Mouse (Mus musculus) right cerebral cortex, postnatal 14 days (tissue): ENCODE data around the gene Cyp1a2.
"Not testable (repeated sequence)": the region's sequence is repeated elsewhere in the genome, so short reads cannot be mapped to it uniquely, and the experiment has no call there.

ENCODE experiments used
- DNase-seq: peaks from one replicate; pipeline ENCODE4 v3.0.0; 2022

Cyp1a2 gene

DNA sequence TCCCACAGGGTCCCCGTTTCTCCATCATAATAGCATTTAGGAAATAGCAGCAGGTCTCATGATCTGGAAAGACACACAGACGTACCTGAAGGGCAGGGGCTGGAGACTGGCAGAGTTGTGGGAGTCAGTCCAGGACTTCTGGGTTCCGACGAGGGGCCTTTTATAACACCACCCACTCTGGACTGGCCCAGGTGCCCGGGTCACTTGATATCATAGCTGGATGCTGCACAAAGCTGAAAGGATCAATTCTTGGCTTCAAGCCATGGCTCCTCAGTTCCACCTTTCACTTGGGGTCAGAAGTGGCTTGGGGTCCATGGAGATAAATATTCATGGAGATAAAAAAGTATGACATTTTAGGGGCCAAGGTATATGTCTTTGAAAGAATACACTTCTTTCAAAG is at the start of gene Cyp1a2:
TSS of gene Cyp1a2 (minus strand) at position 184 of the 400 bp plus-strand sequence.
- no peak for DNase-seq

DNA sequence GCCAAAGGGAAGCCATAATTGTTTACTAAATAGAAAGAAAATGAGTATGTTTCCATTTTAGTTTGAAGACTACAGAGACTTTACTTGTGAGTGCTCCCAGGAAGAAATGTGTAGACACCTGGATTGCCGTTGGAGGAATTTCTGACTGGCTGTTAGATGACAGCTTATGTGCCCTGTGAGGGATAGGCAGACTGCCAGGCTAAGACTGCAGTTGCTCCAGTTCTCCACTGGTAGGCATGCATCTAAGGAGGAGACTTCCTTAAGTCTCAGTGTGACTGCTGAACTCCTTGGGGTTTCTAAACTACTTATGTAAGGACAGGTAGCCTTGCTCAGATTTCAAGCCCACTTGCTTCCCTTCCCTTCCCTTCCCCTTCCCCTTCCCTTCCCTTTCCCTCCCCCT is 44.8 kb upstream of the Cyp1a2 start:
- no peak for DNase-seq

GRCm38 (mm10) chr9:57724701-57725100 is 41.2 kb upstream of the Cyp1a2 start:
- no peak for DNase-seq

- no peak for DNase-seq
Observed at GRCm38 (mm10) chr9:57723796-57724195, 40.3 kb upstream of the Cyp1a2 start.

DNA sequence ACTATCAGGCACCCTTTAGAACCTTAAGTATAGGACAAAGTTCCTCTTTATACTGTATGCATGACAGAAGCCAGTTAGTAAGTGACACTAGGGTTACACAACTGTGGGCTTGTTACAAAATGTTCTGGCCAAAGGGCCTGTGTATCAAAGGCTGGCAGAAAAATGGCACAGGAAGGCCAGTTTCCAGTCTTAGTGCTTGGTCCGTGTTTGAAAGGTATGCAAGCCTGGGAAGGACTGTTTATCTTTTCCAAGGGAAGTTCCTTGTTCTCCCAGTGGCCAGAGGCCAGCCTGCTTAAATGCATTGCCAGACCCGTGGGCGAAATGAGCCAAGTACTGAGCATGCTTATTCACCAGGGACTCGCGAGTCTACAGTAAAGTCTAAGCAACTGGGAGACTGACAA is 39.8 kb upstream of the Cyp1a2 start:
- no peak for DNase-seq

- no peak for DNase-seq
Observed at GRCm38 (mm10) chr9:57722371-57722770, 38.9 kb upstream of the Cyp1a2 start.

- no peak for DNase-seq
Observed at GRCm38 (mm10) chr9:57720736-57721135, 37.2 kb upstream of the Cyp1a2 start.

DNA sequence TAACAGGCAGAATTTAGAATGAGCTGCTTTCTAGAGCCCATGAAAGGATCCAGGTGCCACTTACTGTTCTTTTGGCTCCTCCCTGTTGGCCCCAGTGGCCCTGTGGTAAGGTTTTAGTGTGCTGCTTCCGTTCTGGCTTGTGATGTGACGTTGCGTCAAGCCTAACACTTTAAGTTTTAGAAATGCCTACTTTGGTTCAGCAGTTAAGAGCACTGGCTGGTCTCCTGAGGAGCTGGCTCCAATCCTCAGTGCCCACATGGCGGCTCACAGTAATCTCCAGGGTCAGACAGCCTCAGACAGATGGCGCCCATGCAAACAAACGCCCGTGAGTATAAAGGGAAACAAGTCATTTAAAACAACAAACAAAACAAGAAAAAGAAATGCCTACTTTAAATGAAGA is 34.9 kb upstream of the Cyp1a2 start:
- no peak for DNase-seq

DNA sequence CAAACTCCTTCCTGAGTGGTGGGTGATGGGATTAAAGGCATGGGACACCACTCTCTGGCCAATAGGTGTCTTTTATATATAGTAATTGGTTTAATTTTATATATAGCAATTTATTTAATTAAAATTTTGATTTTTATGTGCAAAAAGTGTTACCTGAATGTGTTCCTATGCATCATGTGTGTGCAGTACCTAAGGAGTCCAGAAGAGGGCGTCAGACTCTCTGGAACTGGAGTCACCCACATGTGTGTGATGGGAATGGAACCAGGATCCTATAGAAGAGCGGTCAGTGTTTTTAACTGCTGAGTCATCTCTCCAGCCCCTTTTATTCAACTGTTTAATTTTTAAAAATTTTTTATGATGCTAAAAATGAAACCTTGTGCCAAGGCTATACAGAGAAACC is 28.7 kb upstream of the Cyp1a2 start:
- DNase-seq, result peak; percentile 10

DNA sequence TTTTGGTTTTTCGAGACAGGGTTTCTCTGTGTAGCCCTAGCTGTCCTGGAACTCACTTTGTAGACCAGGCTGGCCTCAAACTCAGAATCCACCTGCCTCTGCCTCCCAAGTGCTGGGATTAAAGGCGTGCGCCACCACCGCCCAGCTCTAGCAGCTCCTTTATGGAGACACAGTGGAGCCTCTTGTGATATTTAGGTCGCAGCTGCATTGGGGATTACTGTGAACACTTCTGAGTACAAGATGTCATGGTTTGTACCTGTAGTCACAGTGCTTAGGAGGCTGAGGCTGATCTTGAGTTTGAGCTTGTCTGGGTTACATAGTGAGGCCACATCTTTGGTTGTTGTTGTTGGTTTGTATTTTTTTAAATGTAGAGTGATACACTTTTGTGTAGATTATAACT is 26.7 kb upstream of the Cyp1a2 start:
- DNase-seq, result not testable (repeated sequence)

GRCm38 (mm10) chr9:57708720-57709274 is 25.3 kb upstream of the Cyp1a2 start:
- peak; percentile 65 for DNase-seq

DNA sequence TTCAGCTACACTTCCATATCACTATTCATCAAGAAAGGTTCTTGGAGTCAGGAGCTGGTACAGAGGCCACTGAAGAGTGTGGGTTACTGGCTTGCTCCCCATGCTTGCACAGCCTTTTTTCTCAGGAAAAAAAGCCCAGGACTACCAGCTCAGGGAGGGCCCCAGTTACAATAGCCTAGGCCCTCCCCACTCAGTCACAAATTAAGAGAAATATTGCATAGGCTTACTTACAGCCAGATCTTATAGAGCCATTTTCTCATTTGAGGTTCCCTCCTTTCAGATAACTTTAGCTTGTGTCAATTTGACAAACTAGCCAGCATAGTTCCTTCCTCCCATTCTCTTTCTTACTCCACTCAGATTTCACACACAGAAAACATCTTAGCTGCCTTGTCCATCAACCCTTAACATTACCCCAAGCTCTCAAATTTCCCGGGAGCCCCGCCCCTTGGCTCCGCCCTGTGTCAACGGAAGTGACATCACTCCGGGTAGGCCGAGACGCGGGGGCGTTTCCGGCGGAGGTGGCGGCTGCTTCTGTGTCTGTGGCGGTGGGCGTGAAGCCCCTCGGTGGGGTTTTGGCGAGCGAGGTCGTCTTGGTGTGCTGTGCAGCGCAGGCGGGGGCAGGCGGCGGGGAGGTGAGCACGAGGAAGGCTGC is 24.7 kb upstream of the Cyp1a2 start, which contains the start of gene Edc3:
TSS of gene Edc3 (plus strand) at position 473 of the 652 bp plus-strand sequence.
- peak; percentile 90 for DNase-seq

GRCm38 (mm10) chr9:57706496-57706895 is 23.0 kb upstream of the Cyp1a2 start:
- DNase-seq, result no peak

- DNase-seq, result no peak
Observed at GRCm38 (mm10) chr9:57698466-57699150, 15.1 kb upstream of the Cyp1a2 start.

DNA sequence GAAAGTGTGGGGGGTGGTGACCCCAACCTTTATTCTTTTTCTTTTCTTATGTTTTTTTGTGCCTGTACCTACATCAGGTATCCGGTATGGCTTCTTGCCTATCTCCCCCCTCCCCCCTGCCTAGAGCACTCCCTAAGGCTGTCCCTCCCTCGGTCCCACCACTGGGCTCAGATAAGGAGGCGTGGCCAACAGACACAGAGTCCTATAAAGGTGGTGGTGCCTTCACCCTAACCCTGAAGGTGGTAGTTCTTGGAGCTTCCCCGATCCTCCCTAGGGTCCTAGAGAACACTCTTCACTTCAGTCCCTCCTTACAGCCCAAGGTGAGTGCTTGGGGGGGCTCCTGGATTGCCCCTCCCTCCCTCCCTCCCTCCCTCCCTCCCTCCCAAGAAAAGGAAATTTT is 13.9 kb upstream of the Cyp1a2 start:
- no peak for DNase-seq

- DNase-seq, result peak; percentile 82
Observed at GRCm38 (mm10) chr9:57696380-57697285, 13.1 kb upstream of the Cyp1a2 start.

DNA sequence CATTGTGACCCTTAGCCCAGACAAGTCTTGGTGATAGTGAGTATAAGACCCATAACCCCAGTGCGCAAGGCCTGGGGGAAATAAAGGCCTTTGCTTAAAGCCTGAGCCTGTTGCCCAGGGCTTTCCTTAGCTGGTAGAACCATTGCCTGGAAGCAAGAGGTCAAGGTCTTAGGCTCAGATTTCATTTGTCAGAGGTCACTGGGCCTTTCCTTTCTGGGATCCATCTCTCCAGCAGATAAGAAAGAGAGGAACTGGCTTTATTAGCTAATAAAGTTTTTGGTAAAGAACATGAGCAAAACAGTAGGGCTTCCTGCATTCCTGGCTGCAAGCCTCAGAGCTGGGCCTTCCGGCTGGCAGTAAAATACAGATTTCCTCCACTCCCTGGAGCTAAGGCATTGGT is 10.6 kb upstream of the Cyp1a2 start:
- no peak for DNase-seq

DNA sequence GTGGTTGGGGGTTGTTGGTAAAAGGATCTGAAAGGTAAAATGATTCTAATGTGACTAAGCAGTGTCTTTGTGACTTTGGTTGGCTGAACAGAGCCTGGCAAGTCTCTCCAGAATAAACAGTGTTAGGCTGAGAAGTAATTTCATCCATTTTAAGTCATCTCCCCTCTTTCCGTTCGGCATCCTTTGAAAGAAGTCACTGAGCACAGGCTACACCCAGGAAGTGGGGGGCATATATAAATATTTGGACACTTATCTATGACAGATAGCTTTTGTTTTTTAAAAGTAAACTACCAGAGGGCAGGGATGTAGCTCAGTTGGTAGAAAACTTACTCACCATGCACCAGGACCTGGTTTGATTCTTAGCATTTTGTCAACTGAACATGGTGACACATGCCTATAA is 5.1 kb upstream of the Cyp1a2 start:
- no peak for DNase-seq

GRCm38 (mm10) chr9:57688158-57688557 is 4.7 kb upstream of the Cyp1a2 start:
- DNase-seq, result no peak

- DNase-seq, result no peak
Observed at GRCm38 (mm10) chr9:57687751-57688150, 4.2 kb upstream of the Cyp1a2 start, which contains the start of gene Cyp1a1. Gene Cyp1a1, plus strand, starts transcription at chr9:57687928.

GRCm38 (mm10) chr9:57686011-57686410 is 2.5 kb upstream of the Cyp1a2 start:
- DNase-seq, result no peak

DNA sequence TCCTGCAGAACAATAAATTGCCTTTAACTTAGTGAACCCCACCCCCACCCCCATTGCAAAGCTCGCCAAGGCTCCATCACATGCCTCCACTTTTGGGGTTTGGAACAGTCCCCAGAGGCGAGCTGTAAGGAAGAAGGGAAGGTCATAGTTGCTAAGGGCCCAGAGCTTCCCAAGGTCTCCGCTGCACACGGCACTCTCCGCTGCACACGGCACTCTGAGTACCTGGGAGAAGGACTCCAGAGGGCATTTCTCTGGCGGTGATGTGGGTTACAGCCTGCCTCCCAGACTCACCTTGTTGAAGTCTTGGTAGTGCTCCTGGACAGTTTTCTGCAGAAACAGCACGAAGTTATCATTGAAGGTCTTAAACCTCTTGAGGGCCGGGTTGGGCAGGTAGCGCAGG is 2.1 kb downstream of the Cyp1a2 start:
- DNase-seq, result no peak

DNA sequence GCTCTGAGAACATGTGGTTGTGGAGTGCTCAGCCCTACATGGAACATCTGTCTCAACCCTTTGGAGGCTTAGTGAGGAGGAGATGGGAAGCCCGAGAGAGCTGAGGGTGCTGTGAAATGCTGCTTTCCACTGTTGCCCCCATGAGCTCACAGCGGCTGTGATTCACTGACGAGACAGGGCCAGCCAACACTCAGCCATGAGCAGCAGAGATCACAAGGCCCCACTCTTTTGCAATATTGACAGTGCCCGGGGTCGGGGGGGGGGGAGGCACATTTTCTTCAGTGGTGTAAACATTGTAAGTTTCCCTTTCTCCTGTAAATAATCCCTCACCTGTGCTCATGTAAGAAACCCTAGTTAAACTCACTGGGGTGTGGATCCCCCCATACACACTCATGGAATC is 12.0 kb downstream of the Cyp1a2 start:
- no peak for DNase-seq
